Mouse (Mus musculus): ENCODE results near the gene Lrp6. TPM values are rescaled to one million over a fixed set of nuclear protein-coding genes. Genes with fewer than 3 reads are reported as not detected.

Gene Lrp6
- polyA plus RNA-seq, 1 experiment from 2014 or later, result 35.0 TPM

DNA sequence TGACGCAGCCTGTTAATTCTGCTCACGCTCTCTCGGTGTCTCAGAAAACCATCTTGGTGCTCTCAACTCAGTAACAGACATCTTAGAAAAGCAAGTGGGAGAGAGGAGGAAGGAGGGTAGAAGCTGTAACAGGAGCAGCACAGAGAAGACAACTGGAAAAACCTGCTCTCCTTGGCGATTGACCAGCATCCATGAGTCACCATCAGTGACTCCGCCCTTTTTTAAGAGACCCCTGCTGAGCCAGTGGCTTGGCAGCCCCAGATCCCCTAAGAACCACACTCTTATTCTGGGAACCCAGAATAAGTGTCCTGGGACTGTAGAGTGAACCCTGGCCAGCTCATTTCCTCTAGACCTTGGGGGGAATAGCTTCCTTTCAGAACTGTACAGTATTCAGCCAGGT is 159.5 kb downstream of the Lrp6 start:
- DNase-seq (ENCODE audit: low spot score) (peak; percentile 45), ATAC-seq (replicated peaks; ENCODE audit: low FRiP score, low TSS enrichment, low read depth) (no peak)
- Histone ChIP-seq H3K27me3 (replicated peaks; ENCODE audit: control insufficient read depth, insufficient read depth, low read length) (no peaks in the 10 kb centered on the region), H3K4me2 (ENCODE audit: low read length) (no peak overlapping the region), H3K9me3 (ENCODE audit: control insufficient read depth, low read length) (no peaks in the 10 kb centered on the region), H3K4me1 (replicated peaks; ENCODE audit: control insufficient read depth, insufficient read depth, low read length) (no peaks in the 10 kb centered on the region), H3K9ac (ENCODE audit: low read length) (no peak overlapping the region), H3K36me3 (ENCODE audit: control insufficient read depth, insufficient read depth, low read length) (no peaks in the 10 kb centered on the region), H3K4me3 (ENCODE audit: low read depth, low read length) (no peak overlapping the region), H3K27ac (ENCODE audit: low read depth) (no peak overlapping the region)
- WGBS, result 61% methylated on average over 5 of the region's 5 CpGs

DNA sequence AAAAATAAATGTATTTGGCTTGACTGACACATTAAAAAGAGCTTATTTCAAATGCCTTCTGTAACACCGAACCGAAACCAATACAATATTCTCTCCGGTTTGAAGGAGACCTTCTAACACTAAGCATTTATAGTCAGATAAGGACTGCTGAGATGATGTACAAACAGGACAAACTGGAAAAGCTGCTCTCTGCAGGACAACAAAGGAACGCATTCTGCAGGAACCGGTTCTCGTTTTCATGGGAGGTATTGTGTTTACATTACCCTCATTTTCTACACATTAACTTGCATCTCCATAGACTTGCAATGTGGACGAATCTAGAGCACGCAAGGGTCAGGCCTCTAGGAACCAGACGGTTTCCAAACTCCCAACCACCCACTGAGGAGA is 163.1 kb downstream of the Lrp6 start:
- Histone ChIP-seq H3K9ac (ENCODE audit: low read length) (no peak overlapping the region), H3K4me2 (ENCODE audit: low read length) (0 out of 2 replicates have a peak overlapping the region, but pooled peaks have one; percentile 14), H3K9me3 (ENCODE audit: control insufficient read depth, low read length) (no peaks in the 10 kb centered on the region), H3K4me3 (ENCODE audit: low read depth, low read length) (peak overlapping the region; percentile 15; the same call in 1 of the 2 replicates), H3K4me1 (replicated peaks; ENCODE audit: control insufficient read depth, insufficient read depth, low read length) (no peaks in the 10 kb centered on the region), H3K27me3 (replicated peaks; ENCODE audit: control insufficient read depth, insufficient read depth, low read length) (no peaks in the 10 kb centered on the region), H3K27ac (ENCODE audit: low read depth) (peak overlapping the region; percentile 36; the same call in 1 of the 2 replicates), H3K36me3 (ENCODE audit: control insufficient read depth, insufficient read depth, low read length) (no peaks in the 10 kb centered on the region)
- DNase-seq (ENCODE audit: low spot score), result no peak
- 61% methylated on average over 9 of the region's 9 CpGs for WGBS
- ATAC-seq (replicated peaks; ENCODE audit: low FRiP score, low TSS enrichment, low read depth), result peak; percentile 75

DNA sequence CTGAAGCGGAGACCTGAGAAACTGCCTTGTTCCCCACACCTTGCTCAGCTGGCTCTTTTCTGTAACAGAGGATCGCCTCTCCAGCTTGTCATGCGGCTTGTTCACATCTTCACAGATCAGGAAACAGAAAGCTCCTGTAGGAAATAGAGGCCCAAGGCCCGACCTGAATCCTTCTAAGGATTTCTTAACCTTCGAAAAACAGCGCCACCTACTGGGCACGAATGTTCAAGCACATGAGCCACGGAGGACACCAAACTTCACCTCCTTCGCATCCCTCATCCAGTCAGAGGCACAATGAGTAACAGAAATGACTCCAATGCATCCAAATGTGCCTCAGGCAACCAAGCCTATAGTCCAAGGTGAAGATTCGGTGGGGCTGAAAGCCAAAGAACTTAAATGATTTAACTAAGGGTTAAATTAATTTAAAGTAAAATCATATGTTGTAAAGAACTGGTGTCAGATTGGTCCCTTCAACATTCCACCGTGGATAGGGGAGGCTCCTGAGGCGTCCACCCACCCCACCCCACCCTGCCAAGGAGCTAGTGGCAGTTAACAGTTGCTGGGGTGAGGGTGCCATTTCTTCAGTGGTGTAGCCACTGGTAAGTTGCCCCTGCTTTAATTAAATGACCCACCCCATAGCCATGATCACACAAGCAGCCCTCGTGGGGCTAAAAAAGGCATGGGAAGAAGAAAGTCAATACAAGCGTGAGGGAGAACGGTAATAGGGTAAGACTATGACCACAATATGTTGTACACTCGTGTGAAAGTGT is 163.7 kb downstream of the Lrp6 start:
- H3K9me3 ChIP-seq (ENCODE audit: control insufficient read depth, low read length), result no peaks in the 10 kb centered on the region
- 0 out of 2 replicates have a peak overlapping the region, but pooled peaks have one; percentile 14 for H3K4me2 ChIP-seq (ENCODE audit: low read length)
- DNase-seq (ENCODE audit: low spot score) (peak; percentile 84), ATAC-seq (replicated peaks; ENCODE audit: low FRiP score, low TSS enrichment, low read depth) (peak; percentile 59)
- no peaks in the 10 kb centered on the region for H3K36me3 ChIP-seq (ENCODE audit: control insufficient read depth, insufficient read depth, low read length)
- H3K9ac ChIP-seq (ENCODE audit: low read length), result no peak overlapping the region
- H3K27ac ChIP-seq (ENCODE audit: low read depth), result peak overlapping the region; percentile 36; the same call in 1 of the 2 replicates
- H3K4me3 ChIP-seq (ENCODE audit: low read depth, low read length), result peak overlapping the region; percentile 15; the same call in 1 of the 2 replicates
- no peaks in the 10 kb centered on the region for H3K27me3 ChIP-seq (replicated peaks; ENCODE audit: control insufficient read depth, insufficient read depth, low read length)
- no peaks in the 10 kb centered on the region for H3K4me1 ChIP-seq (replicated peaks; ENCODE audit: control insufficient read depth, insufficient read depth, low read length)
- 36% methylated on average over 16 of the region's 16 CpGs for WGBS

Other genes with a start within 250 kb of the Lrp6 start
- 2.9 and 3.1 TPM in 2 replicates for gene Bcl2l14, start 170.6 kb downstream of the Lrp6 start, polyA plus RNA-seq (2014; fragmentation: Nextera tagmentation; extraction: Ambion mirVana)
- 6.2 and 6.3 TPM in 2 replicates for gene Mansc1, start 65.5 kb upstream of the Lrp6 start, polyA plus RNA-seq (2014; fragmentation: Nextera tagmentation; extraction: Ambion mirVana)
- 15.1 and 17.6 TPM in 2 replicates for gene Borcs5, start 72.5 kb upstream of the Lrp6 start, polyA plus RNA-seq (2014; fragmentation: Nextera tagmentation; extraction: Ambion mirVana)
- gene Dusp16, start 225.7 kb upstream of the Lrp6 start, polyA plus RNA-seq (2014; fragmentation: Nextera tagmentation; extraction: Ambion mirVana), result 20.0 and 23.4 TPM in 2 replicates

Measured in intestine, embryonic 14.5 days (tissue).